Mouse (Mus musculus) kidney, embryonic 14.5 days (tissue): ENCODE data around the gene Pom121. TPM values are rescaled to one million over a fixed set of nuclear protein-coding genes. Genes with fewer than 3 reads are reported as not detected.

Experiments
- ATAC-seq: fragments of 200-750 bp; cut with Nextera tagmentation; 2 replicates; pipeline ENCODE4 v1.8.0; 2017; ENCODE audit warnings: moderate number of reproducible peaks, mild to moderate bottlenecking, moderate TSS enrichment, moderate library complexity; ENCODE audit not compliant: low FRiP score, low TSS enrichment
- H3K27ac ChIP-seq: fragments of 300-500 bp; sonication (generic); 2 replicates; pipeline ENCODE4 v1.5.1; 2014; ENCODE audit warnings: low read depth, mild to moderate bottlenecking, low read length, moderate library complexity, mixed read lengths
- H3K27me3 ChIP-seq: fragments of 300-500 bp; sonication (generic); 2 replicates; pipeline ENCODE4 v1.6.1; 2014; ENCODE audit warnings: mild to moderate bottlenecking, low read length; ENCODE audit not compliant: control insufficient read depth, insufficient read depth
- H3K36me3 ChIP-seq: fragments of 300-500 bp; sonication (generic); 2 replicates; pipeline ENCODE4 v1.6.1; 2014; ENCODE audit warnings: low read length, mixed read lengths; ENCODE audit not compliant: control insufficient read depth, insufficient read depth
- H3K4me1 ChIP-seq: fragments of 300-500 bp; sonication (generic); 2 replicates; pipeline ENCODE4 v1.6.1; 2014; ENCODE audit warnings: low read length, mixed read lengths; ENCODE audit not compliant: control insufficient read depth, insufficient read depth
- H3K4me2 ChIP-seq: fragments of 300-500 bp; sonication (generic); replicated peaks from 2 replicates; pipeline ENCODE4 v1.6.1; 2014; ENCODE audit warnings: low read depth, mild to moderate bottlenecking, low read length
- H3K4me3 ChIP-seq: fragments of 300-500 bp; sonication (generic); 2 replicates; pipeline ENCODE4 v1.5.1; 2014; ENCODE audit warnings: mild to moderate bottlenecking, low read length
- H3K9ac ChIP-seq: fragments of 300-500 bp; sonication (generic); 2 replicates; pipeline ENCODE4 v1.6.1; 2014; ENCODE audit warnings: low read depth, mild to moderate bottlenecking, low read length, moderate library complexity
- H3K9me3 ChIP-seq: fragments of 300-500 bp; sonication (generic); 2 replicates; pipeline ENCODE4 v1.6.1; 2016; ENCODE audit warnings: low read length; ENCODE audit not compliant: control insufficient read depth
- WGBS: fragments of 180-500 bp; shearing (Covaris S2); extraction: QIAGEN DNeasy Blood & Tissue Kit; methylation state at CpG from one replicate; pipeline ENCODE4 v1.1.7; 2014; 5-methylcytosine and 5-hydroxymethylcytosine counted together
- microRNA-seq: library from miRNA; unstranded; fragments of <30 nt; microRNA quantifications from one replicate; pipeline ENCODE4, GENCODE M21; 2016
- polyA plus RNA-seq: library from polyadenylated mRNA; unstranded; fragments of >200 nt; fragmentation: Nextera tagmentation; extraction: Ambion mirVana; gene quantifications from 2 replicates; pipeline ENCODE4 v1.2.1, GENCODE M21; 2014

Gene Pom121
- polyA plus RNA-seq, 1 experiment from 2014 or later, result 20.7 TPM

GRCm38 (mm10) chr5:135345989-135346388, 48.4 kb downstream of the Pom121 start:
- H3K4me3 ChIP-seq, result no peak overlapping the region
- H3K4me1 ChIP-seq, result no peaks in the 10 kb centered on the region
- H3K4me2 ChIP-seq, result no peak overlapping the region
- peaks cover 3% of the 10 kb centered on the region; the same call in 1 of the 2 replicates for H3K9me3 ChIP-seq
- ATAC-seq, result no peak
- no peaks in the 10 kb centered on the region for H3K27me3 ChIP-seq
- H3K36me3 ChIP-seq, result no peaks in the 10 kb centered on the region
- WGBS, result 81% methylated on average over 7 of the region's 7 CpGs
- no peak overlapping the region for H3K9ac ChIP-seq
- H3K27ac ChIP-seq, result no peak overlapping the region

- WGBS, result 33% methylated on average over 3 of the region's 3 CpGs
- Histone ChIP-seq H3K9ac (no peak overlapping the region), H3K27me3 (no peaks in the 10 kb centered on the region), H3K27ac (no peak overlapping the region), H3K4me3 (no peak overlapping the region), H3K36me3 (no peaks in the 10 kb centered on the region), H3K4me1 (no peaks in the 10 kb centered on the region), H3K9me3 (no peaks in the 10 kb centered on the region), H3K4me2 (no peak overlapping the region)
- ATAC-seq, result no peak
These were observed 56.8 kb downstream of the Pom121 start for GRCm38 (mm10) chr5:135337575-135337974.

- 87% methylated on average over 6 of the region's 6 CpGs for WGBS
- Histone ChIP-seq H3K9me3 (no peaks in the 10 kb centered on the region), H3K36me3 (no peaks in the 10 kb centered on the region), H3K9ac (no peak overlapping the region), H3K4me1 (no peaks in the 10 kb centered on the region), H3K27ac (no peak overlapping the region), H3K4me3 (no peak overlapping the region), H3K4me2 (no peak overlapping the region), H3K27me3 (no peaks in the 10 kb centered on the region)
- no peak for ATAC-seq
These were observed 63.2 kb downstream of the Pom121 start for GRCm38 (mm10) chr5:135331161-135331560.

GRCm38 (mm10) chr5:135330201-135330600, 64.1 kb downstream of the Pom121 start:
- no peak for ATAC-seq
- 88% methylated on average over 5 of the region's 5 CpGs for WGBS
- H3K27me3 ChIP-seq, result no peaks in the 10 kb centered on the region
- H3K4me2 ChIP-seq, result no peak overlapping the region
- H3K4me1 ChIP-seq, result no peaks in the 10 kb centered on the region
- no peak overlapping the region for H3K4me3 ChIP-seq
- H3K9ac ChIP-seq, result no peak overlapping the region
- no peaks in the 10 kb centered on the region for H3K36me3 ChIP-seq
- H3K9me3 ChIP-seq, result no peaks in the 10 kb centered on the region
- H3K27ac ChIP-seq, result no peak overlapping the region

- no peak overlapping the region for H3K27ac ChIP-seq
- H3K27me3 ChIP-seq, result no peaks in the 10 kb centered on the region
- H3K4me2 ChIP-seq, result no peak overlapping the region
- H3K9me3 ChIP-seq, result no peaks in the 10 kb centered on the region
- no peak overlapping the region for H3K4me3 ChIP-seq
- ATAC-seq, result no peak
- H3K4me1 ChIP-seq, result no peaks in the 10 kb centered on the region
- H3K9ac ChIP-seq, result no peak overlapping the region
- 82% methylated on average over 4 of the region's 4 CpGs for WGBS
- H3K36me3 ChIP-seq, result no peaks in the 10 kb centered on the region
These were observed 64.9 kb downstream of the Pom121 start for GRCm38 (mm10) chr5:135329471-135329870.

Small RNA genes lying within 50 kb of the gene (microRNA-seq; reads per million reads assigned to microRNA genes)
- 1.1 reads per million for gene Mir7033

Other genes with a start within 250 kb of the Pom121 start
- gene Tbl2, start 244.9 kb downstream of the Pom121 start, polyA plus RNA-seq, result 11.9 and 24.5 TPM in 2 replicates
- 47.9 and 56.1 TPM in 2 replicates for gene Bcl7b, start 226.3 kb downstream of the Pom121 start, polyA plus RNA-seq
- gene Baz1b, start 207.3 kb downstream of the Pom121 start, polyA plus RNA-seq, result 35.8 and 68.8 TPM in 2 replicates
- 0.54 and 1.1 TPM in 2 replicates for gene Fzd9, start 143.3 kb downstream of the Pom121 start, polyA plus RNA-seq
- not detected in 2 replicates for gene Fkbp6, start 44.5 kb downstream of the Pom121 start, polyA plus RNA-seq
- not detected in 2 replicates for gene Trim50, start 41.3 kb downstream of the Pom121 start, polyA plus RNA-seq
- 27.1 and 29.2 TPM in 2 replicates for gene Nsun5, start 24.6 kb downstream of the Pom121 start, polyA plus RNA-seq
- gene Hip1, start 150.6 kb upstream of the Pom121 start, polyA plus RNA-seq, result 34.9 and 61.7 TPM in 2 replicates
- not detected in 2 replicates for gene Ccl26, start 169.0 kb upstream of the Pom121 start, polyA plus RNA-seq
- gene Ccl24, start 178.5 kb upstream of the Pom121 start, polyA plus RNA-seq, result 0.43 and 2.3 TPM in 2 replicates
- 42.6 and 61.7 TPM in 2 replicates for gene Rhbdd2, start 238.1 kb upstream of the Pom121 start, polyA plus RNA-seq